19 mouse cellular contexts compared by ENCODE assay signal in genomic region chr13:52756005-52756404, GRCm38 (mm10).
A peak's percentile ranks its signal among the peaks of the same experiment; 100 is the strongest.
DNase-seq lines count a peak whose midpoint lies in the region; ATAC-seq and TF ChIP-seq lines count a peak whose summit lies in the region.
"Had no signal": no experiment of that assay in that cellular context is flagged by ENCODE, and none has a peak within 500 bp of the region (broad histone marks: within the 10 kb centered on the region; RNA-seq: fewer than 3 reads in every experiment).

No protein-coding gene starts in this region.

- no peaks in the 10 kb centered on the region for H3K36me3 ChIP-seq in forebrain, embryonic 12.5 days (replicated peaks)
- H3K36me3 ChIP-seq in forebrain, embryonic 10.5 days (replicated peaks), result no peaks in the 10 kb centered on the region
- no peaks in the 10 kb centered on the region for H3K36me3 ChIP-seq in neural tube, embryonic 14.5 days (ENCODE audit: control insufficient read depth, insufficient read depth, low read length)
- H3K36me3 ChIP-seq in neural tube, embryonic 15.5 days, result no peaks in the 10 kb centered on the region
- H3K36me3 ChIP-seq in lung, postnatal 0 days (ENCODE audit: insufficient read depth, low read length), result no peaks in the 10 kb centered on the region
- no peaks in the 10 kb centered on the region for H3K36me3 ChIP-seq in kidney, embryonic 16.5 days (ENCODE audit: insufficient read depth, low read length)
- H3K36me3 ChIP-seq: midbrain, embryonic 12.5 days had no signal

- DNase-seq in forebrain, embryonic 10.5 days (ENCODE audit: extremely low spot score, low spot score), result no peak
- peak; percentile 91 for DNase-seq in lung, postnatal 0 days (ENCODE audit: low spot score)
- DNase-seq in cerebellum, postnatal 14 days, result no peak
- DNase-seq in layer of hippocampus, adult 18-20 months (ENCODE audit: low spot score in 2 of 2), result no peak
- DNase-seq: adrenal gland, adult 8-10 months; cerebellum, adult 18-20 months; gastrocnemius, postnatal 14 days; kidney, adult 11 months; kidney, postnatal 36 days; liver; liver, postnatal 0 days; thymus, adult 18-20 months had no signal

- H3K4me2 ChIP-seq in forebrain, embryonic 12.5 days, result no peak overlapping the region
- no peak overlapping the region for H3K4me2 ChIP-seq in neural tube, embryonic 14.5 days (ENCODE audit: low read depth, low read length)
- H3K4me2 ChIP-seq in neural tube, embryonic 15.5 days, result no peak overlapping the region
- no peak overlapping the region for H3K4me2 ChIP-seq in lung, postnatal 0 days (replicated peaks; ENCODE audit: low read depth, low read length)
- H3K4me2 ChIP-seq in kidney, embryonic 16.5 days (replicated peaks; ENCODE audit: low read depth, low read length), result no peak overlapping the region
- H3K4me2 ChIP-seq: heart, embryonic 11.5 days; midbrain, embryonic 12.5 days had no signal

- TF ChIP-seq CTCF in lung, postnatal 0 days (IDR thresholded peaks at IDR 0.05), result no peak

- peaks cover 8% of the 10 kb centered on the region; the same call in 1 of the 2 replicates for H3K4me1 ChIP-seq in forebrain, embryonic 12.5 days
- peaks cover 16% of the 10 kb centered on the region for H3K4me1 ChIP-seq in forebrain, embryonic 10.5 days
- no peaks in the 10 kb centered on the region for H3K4me1 ChIP-seq in neural tube, embryonic 14.5 days (ENCODE audit: control insufficient read depth, insufficient read depth, low read length)
- peaks cover 9% of the 10 kb centered on the region; the same call in 1 of the 2 replicates for H3K4me1 ChIP-seq in neural tube, embryonic 15.5 days
- peaks cover 5% of the 10 kb centered on the region; the same call in 1 of the 2 replicates for H3K4me1 ChIP-seq in lung, postnatal 0 days (ENCODE audit: insufficient read depth, low read depth, low read length)
- peaks cover 9% of the 10 kb centered on the region; the same call in 1 of the 2 replicates for H3K4me1 ChIP-seq in kidney, embryonic 16.5 days (ENCODE audit: insufficient read depth, low read length)

- no peaks in the 10 kb centered on the region for H3K9me3 ChIP-seq in forebrain, embryonic 12.5 days
- H3K9me3 ChIP-seq in forebrain, embryonic 10.5 days, result no peaks in the 10 kb centered on the region
- H3K9me3 ChIP-seq in neural tube, embryonic 14.5 days (ENCODE audit: control insufficient read depth, low read length), result no peaks in the 10 kb centered on the region
- no peaks in the 10 kb centered on the region for H3K9me3 ChIP-seq in neural tube, embryonic 15.5 days (replicated peaks)
- H3K9me3 ChIP-seq in lung, postnatal 0 days (ENCODE audit: low read length), result no peaks in the 10 kb centered on the region
- no peaks in the 10 kb centered on the region for H3K9me3 ChIP-seq in kidney, embryonic 16.5 days (ENCODE audit: low read length)
- H3K9me3 ChIP-seq: midbrain, embryonic 12.5 days had no signal

- TF ChIP-seq EP300 in lung, postnatal 0 days (IDR thresholded peaks at IDR 0.05), result peak; percentile 86

- H3K27ac ChIP-seq in forebrain, embryonic 12.5 days, result no peak overlapping the region
- H3K27ac ChIP-seq in forebrain, embryonic 10.5 days, result no peak overlapping the region
- H3K27ac ChIP-seq in neural tube, embryonic 14.5 days (ENCODE audit: low read depth, low read length), result no peak overlapping the region
- H3K27ac ChIP-seq in neural tube, embryonic 15.5 days (replicated peaks), result no peak overlapping the region
- H3K27ac ChIP-seq in lung, postnatal 0 days (ENCODE audit: low read length), result no peak overlapping the region
- H3K27ac ChIP-seq in kidney, embryonic 16.5 days (ENCODE audit: low read length), result no peak overlapping the region
- H3K27ac ChIP-seq: midbrain, embryonic 12.5 days had no signal

- no peak overlapping the region for H3K4me3 ChIP-seq in forebrain, embryonic 12.5 days (replicated peaks)
- H3K4me3 ChIP-seq in forebrain, embryonic 10.5 days, result no peak overlapping the region
- H3K4me3 ChIP-seq in neural tube, embryonic 14.5 days (ENCODE audit: low read depth, low read length), result no peak overlapping the region
- H3K4me3 ChIP-seq in neural tube, embryonic 15.5 days (replicated peaks), result no peak overlapping the region
- no peak overlapping the region for H3K4me3 ChIP-seq in lung, postnatal 0 days (ENCODE audit: low read depth, low read length)
- H3K4me3 ChIP-seq in kidney, embryonic 16.5 days (ENCODE audit: low read length), result no peak overlapping the region
- H3K4me3 ChIP-seq: midbrain, embryonic 12.5 days had no signal

- no peak overlapping the region for H3K9ac ChIP-seq in forebrain, embryonic 12.5 days
- H3K9ac ChIP-seq in neural tube, embryonic 14.5 days (replicated peaks; ENCODE audit: low read depth, low read length), result no peak overlapping the region
- no peak overlapping the region for H3K9ac ChIP-seq in neural tube, embryonic 15.5 days (replicated peaks)
- H3K9ac ChIP-seq in lung, postnatal 0 days (replicated peaks; ENCODE audit: low read depth), result no peak overlapping the region
- no peak overlapping the region for H3K9ac ChIP-seq in kidney, embryonic 16.5 days (replicated peaks; ENCODE audit: low read length)
- H3K9ac ChIP-seq: liver, postnatal 0 days; midbrain, embryonic 12.5 days had no signal

- H3K27me3 ChIP-seq in forebrain, embryonic 12.5 days, result peaks cover 3% of the 10 kb centered on the region; the same call in 1 of the 2 replicates
- H3K27me3 ChIP-seq in forebrain, embryonic 10.5 days (ENCODE audit: poor library complexity, severe bottlenecking), result peaks cover 3% of the 10 kb centered on the region; the same call in 1 of the 2 replicates
- H3K27me3 ChIP-seq in neural tube, embryonic 14.5 days (ENCODE audit: control insufficient read depth, insufficient read depth, low read length), result no peaks in the 10 kb centered on the region
- no peaks in the 10 kb centered on the region for H3K27me3 ChIP-seq in neural tube, embryonic 15.5 days (replicated peaks)
- 0 out of 2 replicates have a peak, but pooled peaks cover 3% of the 10 kb centered on the region for H3K27me3 ChIP-seq in lung, postnatal 0 days (replicated peaks; ENCODE audit: insufficient read depth, low read length)
- H3K27me3 ChIP-seq in kidney, embryonic 16.5 days (ENCODE audit: insufficient read depth, low read length), result no peaks in the 10 kb centered on the region
- H3K27me3 ChIP-seq: midbrain, embryonic 12.5 days had no signal

- 58% methylated on average over 10 of the region's 10 CpGs for WGBS in forebrain, embryonic 12.5 days
- WGBS in forebrain, embryonic 10.5 days, result 77% methylated on average over 10 of the region's 10 CpGs
- 40% methylated on average over 10 of the region's 10 CpGs for WGBS in neural tube, embryonic 14.5 days
- WGBS in neural tube, embryonic 15.5 days, result 30% methylated on average over 10 of the region's 10 CpGs
- 38% methylated on average over 10 of the region's 10 CpGs for WGBS in lung, postnatal 0 days
- WGBS in kidney, embryonic 16.5 days, result 63% methylated on average over 10 of the region's 10 CpGs

- ATAC-seq in forebrain, embryonic 12.5 days (ENCODE audit: low FRiP score), result peak; percentile 39; the same call in 1 of the 2 replicates
- 0 out of 2 replicates have a peak, but pooled peaks have one; percentile 6 for ATAC-seq in neural tube, embryonic 14.5 days (ENCODE audit: low read depth)
- ATAC-seq in neural tube, embryonic 15.5 days (ENCODE audit: low FRiP score), result no peak
- ATAC-seq in lung, postnatal 0 days, result peak; percentile 93
- ATAC-seq in kidney, embryonic 16.5 days (ENCODE audit: low FRiP score, low TSS enrichment), result no peak
- ATAC-seq: hindbrain, embryonic 16.5 days; liver, postnatal 0 days had no signal

Comparison
In these comparisons a context has a peak if more than half of its experiments do, and no peak if none do; other contexts are left out.
1. ATAC-seq: peak in forebrain, embryonic 12.5 days (single experiment), neural tube, embryonic 14.5 days (single experiment) and lung, postnatal 0 days (single experiment); none in neural tube, embryonic 15.5 days (single experiment) and kidney, embryonic 16.5 days (single experiment).